In genomic region chr10:121569796-121570195, GRCm38 (mm10) we compare ENCODE assay signal across 14 mouse cellular contexts. TPM values are rescaled to one million over a fixed set of nuclear protein-coding genes. Genes with fewer than 3 reads are reported as not detected.
DNase-seq lines count a peak whose midpoint lies in the region; ATAC-seq lines count a peak whose summit lies in the region.
"Had no signal": no experiment of that assay in that cellular context is flagged by ENCODE, and none has a peak within 500 bp of the region (broad histone marks: within the 10 kb centered on the region; RNA-seq: fewer than 3 reads in every experiment).

No protein-coding gene starts in this region.

- WGBS in liver, embryonic 11.5 days, result 73% methylated on average over 6 of the region's 6 CpGs
- WGBS in forebrain, embryonic 14.5 days, result 53% methylated on average over 6 of the region's 6 CpGs
- WGBS in liver, embryonic 15.5 days (ENCODE audit: insufficient replicate concordance), result 69% methylated on average over 6 of the region's 6 CpGs
- 63% methylated on average over 6 of the region's 6 CpGs for WGBS in neural tube, embryonic 15.5 days

- no peak for DNase-seq in liver, embryonic 11.5 days (ENCODE audit: low spot score)
- DNase-seq in liver, result no peak
- no peak for DNase-seq in forebrain, embryonic 14.5 days (ENCODE audit: low spot score)
- DNase-seq in spleen, postnatal 10 days (ENCODE audit: low spot score in 2 of 2), result no peak
- no peak for DNase-seq in thymus, postnatal 14 days
- DNase-seq: adrenal gland, postnatal 14 days; heart, adult 2 months; kidney, postnatal 14 days; spleen, adult 18-20 months had no signal

- H3K4me2 ChIP-seq in liver, embryonic 11.5 days, result peak overlapping the region; percentile 36
- 0 out of 2 replicates have a peak overlapping the region, but pooled peaks have one; percentile 44 for H3K4me2 ChIP-seq in forebrain, embryonic 14.5 days (ENCODE audit: low read length)
- peak overlapping the region; percentile 60 for H3K4me2 ChIP-seq in liver, embryonic 15.5 days
- H3K4me2 ChIP-seq in neural tube, embryonic 15.5 days, result no peak overlapping the region

- H3K4me3 ChIP-seq in liver, embryonic 11.5 days (ENCODE audit: low read depth, low read length), result no peak overlapping the region
- no peak overlapping the region for H3K4me3 ChIP-seq in forebrain, embryonic 14.5 days (ENCODE audit: low read depth, low read length)
- H3K4me3 ChIP-seq in liver, embryonic 15.5 days (replicated peaks), result no peak overlapping the region
- no peak overlapping the region for H3K4me3 ChIP-seq in neural tube, embryonic 15.5 days (replicated peaks)
- H3K4me3 ChIP-seq: embryonic facial prominence, embryonic 15.5 days; heart, adult 2 months; intestine, embryonic 15.5 days had no signal

- H3K27me3 ChIP-seq in liver, embryonic 11.5 days (replicated peaks; ENCODE audit: control insufficient read depth, insufficient read depth, low read length), result no peaks in the 10 kb centered on the region
- no peaks in the 10 kb centered on the region for H3K27me3 ChIP-seq in forebrain, embryonic 14.5 days (replicated peaks; ENCODE audit: control insufficient read depth, insufficient read depth, low read length)
- H3K27me3 ChIP-seq in liver, embryonic 15.5 days, result no peaks in the 10 kb centered on the region
- no peaks in the 10 kb centered on the region for H3K27me3 ChIP-seq in neural tube, embryonic 15.5 days (replicated peaks)
- H3K27me3 ChIP-seq: CH12.LX; embryonic facial prominence, embryonic 15.5 days; intestine, embryonic 15.5 days had no signal

- peak overlapping the region; percentile 87 for H3K27ac ChIP-seq in liver, embryonic 11.5 days (ENCODE audit: low read depth, low read length)
- H3K27ac ChIP-seq in forebrain, embryonic 14.5 days (ENCODE audit: low read depth, low read length), result peak overlapping the region; percentile 71; the same call in 1 of the 2 replicates
- H3K27ac ChIP-seq in liver, embryonic 15.5 days (replicated peaks), result peak overlapping the region; percentile 95
- H3K27ac ChIP-seq in neural tube, embryonic 15.5 days (replicated peaks), result peak overlapping the region; percentile 66
- H3K27ac ChIP-seq: heart, adult 2 months; intestine, embryonic 15.5 days had no signal

- no peaks in the 10 kb centered on the region; the same call in 1 of the 2 replicates for H3K9me3 ChIP-seq in liver, embryonic 11.5 days (ENCODE audit: control insufficient read depth, low read length)
- H3K9me3 ChIP-seq in forebrain, embryonic 14.5 days (replicated peaks; ENCODE audit: control insufficient read depth, low read length), result no peaks in the 10 kb centered on the region
- 0 out of 2 replicates have a peak, but pooled peaks cover 4% of the 10 kb centered on the region for H3K9me3 ChIP-seq in liver, embryonic 15.5 days (replicated peaks)
- H3K9me3 ChIP-seq in neural tube, embryonic 15.5 days (replicated peaks), result no peaks in the 10 kb centered on the region
- H3K9me3 ChIP-seq: embryonic facial prominence, embryonic 15.5 days; intestine, embryonic 15.5 days had no signal

- no peak for ATAC-seq in liver, embryonic 11.5 days (replicated peaks; ENCODE audit: low FRiP score)
- ATAC-seq in forebrain, embryonic 14.5 days, result 0 out of 2 replicates have a peak, but pooled peaks have one; percentile 29
- no peak for ATAC-seq in liver, embryonic 15.5 days (ENCODE audit: insufficient read depth)
- ATAC-seq in neural tube, embryonic 15.5 days (ENCODE audit: low FRiP score), result no peak; the same call in 1 of the 2 replicates

- no peak overlapping the region for H3K9ac ChIP-seq in liver, embryonic 11.5 days (ENCODE audit: low read depth, low read length)
- no peak overlapping the region for H3K9ac ChIP-seq in forebrain, embryonic 14.5 days (ENCODE audit: low read length)
- H3K9ac ChIP-seq in liver, embryonic 15.5 days, result no peak overlapping the region
- no peak overlapping the region for H3K9ac ChIP-seq in neural tube, embryonic 15.5 days (replicated peaks)
- H3K9ac ChIP-seq: embryonic facial prominence, embryonic 15.5 days; intestine, embryonic 15.5 days had no signal

- H3K36me3 ChIP-seq in liver, embryonic 11.5 days (ENCODE audit: control insufficient read depth, insufficient read depth, low read length), result peaks cover 44% of the 10 kb centered on the region
- H3K36me3 ChIP-seq in forebrain, embryonic 14.5 days (ENCODE audit: control insufficient read depth, insufficient read depth, low read length), result peaks cover 49% of the 10 kb centered on the region
- H3K36me3 ChIP-seq in liver, embryonic 15.5 days (replicated peaks), result peaks cover 67% of the 10 kb centered on the region
- H3K36me3 ChIP-seq in neural tube, embryonic 15.5 days, result peaks cover 41% of the 10 kb centered on the region

- peaks cover 23% of the 10 kb centered on the region for H3K4me1 ChIP-seq in liver, embryonic 11.5 days (replicated peaks; ENCODE audit: control insufficient read depth, insufficient read depth, low read length)
- peaks cover 9% of the 10 kb centered on the region for H3K4me1 ChIP-seq in forebrain, embryonic 14.5 days (ENCODE audit: control insufficient read depth, insufficient read depth, low read length)
- H3K4me1 ChIP-seq in liver, embryonic 15.5 days (replicated peaks), result peaks cover 40% of the 10 kb centered on the region
- peaks cover 11% of the 10 kb centered on the region for H3K4me1 ChIP-seq in neural tube, embryonic 15.5 days

RNA-seq across cellular contexts. Expression of gene Tbk1, which starts 16.8 kb away (rescaled TPM):
- polyA plus RNA-seq in liver, embryonic 11.5 days (2014; fragmentation: Nextera tagmentation; extraction: Ambion mirVana), result 32.0 and 32.1 TPM in 2 replicates
- polyA plus RNA-seq in forebrain, embryonic 14.5 days (2014; fragmentation: Nextera tagmentation; extraction: Ambion mirVana), result 34.7 and 38.3 TPM in 2 replicates
- polyA plus RNA-seq in liver, embryonic 15.5 days (2015; fragmentation: Nextera tagmentation; extraction: Ambion mirVana), result 19.7 TPM in 2 replicates
- 28.2 and 29.3 TPM in 2 replicates for polyA plus RNA-seq in neural tube, embryonic 15.5 days (2015; fragmentation: Nextera tagmentation; extraction: Ambion mirVana)

RNA-seq across cellular contexts. Expression of gene Xpot, which starts 56.3 kb away (rescaled TPM):
- polyA plus RNA-seq in liver, embryonic 11.5 days (2014; fragmentation: Nextera tagmentation; extraction: Ambion mirVana), result 103 and 114 TPM in 2 replicates
- 29.5 and 38.1 TPM in 2 replicates for polyA plus RNA-seq in forebrain, embryonic 14.5 days (2014; fragmentation: Nextera tagmentation; extraction: Ambion mirVana)
- 28.1 and 28.7 TPM in 2 replicates for polyA plus RNA-seq in liver, embryonic 15.5 days (2015; fragmentation: Nextera tagmentation; extraction: Ambion mirVana)
- 25.6 and 28.7 TPM in 2 replicates for polyA plus RNA-seq in neural tube, embryonic 15.5 days (2015; fragmentation: Nextera tagmentation; extraction: Ambion mirVana)
